ENCODE assay signal across 8 mouse cellular contexts in the genomic region with DNA sequence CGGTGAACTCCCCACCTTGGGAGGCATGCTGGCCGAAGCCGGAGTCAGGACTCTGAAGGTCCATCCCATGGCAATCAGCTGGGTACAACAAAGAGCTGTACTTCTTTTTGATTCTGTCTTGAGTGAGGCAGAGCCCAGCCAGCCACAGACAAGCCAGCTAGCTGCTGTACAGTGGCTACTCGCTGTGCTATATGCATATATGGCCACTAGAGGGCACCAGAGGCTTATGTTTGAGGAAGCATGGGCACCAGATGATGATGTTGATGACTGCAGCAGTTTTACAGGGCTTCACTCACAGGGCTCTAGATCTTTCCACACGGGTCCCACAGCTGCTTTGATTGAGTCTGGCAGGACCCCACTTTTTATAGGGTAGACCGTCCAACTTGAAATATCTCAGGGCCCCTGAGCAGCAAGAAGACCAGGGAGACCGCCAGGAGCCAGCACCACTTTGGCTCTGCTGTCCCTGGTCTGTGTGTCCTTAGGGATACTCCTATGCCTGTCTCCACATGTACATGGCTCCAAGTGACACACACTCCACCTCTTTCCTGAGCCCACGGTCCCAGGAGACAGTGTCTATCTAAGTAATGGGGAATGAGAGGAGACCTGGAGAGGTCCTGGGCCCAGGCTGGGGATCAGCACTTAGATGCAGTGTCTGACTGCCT. TPM values are rescaled to one million over a fixed set of nuclear protein-coding genes. Genes with fewer than 3 reads are reported as not detected.
DNase-seq lines count a peak whose midpoint lies in the region; ATAC-seq lines count a peak whose summit lies in the region.

No protein-coding gene starts in this region.

- 27% methylated on average over 8 of the region's 8 CpGs for WGBS in hindbrain, embryonic 15.5 days

- H3K27ac ChIP-seq in hindbrain, embryonic 15.5 days (replicated peaks): no peak overlapping the region

- ATAC-seq in hindbrain, embryonic 15.5 days (ENCODE audit: low FRiP score, low read depth): peak; percentile 86

- peak; percentile 72 for DNase-seq in T-cell, adult 2 months (ENCODE audit: low spot score)
- DNase-seq in cerebellum, postnatal 14 days: peak; percentile 94 to 95
- peak; percentile 59 to 89 for DNase-seq in frontal cortex, postnatal 14 days (ENCODE audit: low spot score in 2 of 2)
- peak; percentile 75 to 90 for DNase-seq in layer of hippocampus, postnatal 25 days (ENCODE audit: extremely low spot score in 1 of 2, low spot score in 1 of 2)
- DNase-seq in lung, postnatal 4 days: peak; percentile 72 to 88
- DNase-seq in right cerebral cortex, adult 2 months (ENCODE audit: low spot score in 2 of 2): peak; percentile 89 to 94
- DNase-seq in urinary bladder, adult 2 months (ENCODE audit: low spot score): peak; percentile 49

- peaks cover 74% of the 10 kb centered on the region for H3K27me3 ChIP-seq in hindbrain, embryonic 15.5 days

- no peak overlapping the region for H3K4me3 ChIP-seq in hindbrain, embryonic 15.5 days

- no peaks in the 10 kb centered on the region for H3K36me3 ChIP-seq in hindbrain, embryonic 15.5 days

- H3K9me3 ChIP-seq in hindbrain, embryonic 15.5 days: no peaks in the 10 kb centered on the region

- H3K4me2 ChIP-seq in hindbrain, embryonic 15.5 days: no peak overlapping the region

- H3K4me1 ChIP-seq in hindbrain, embryonic 15.5 days (replicated peaks): no peaks in the 10 kb centered on the region

- no peak overlapping the region for H3K9ac ChIP-seq in hindbrain, embryonic 15.5 days

RNA-seq across cellular contexts. Expression of a gene that starts 13.0 kb away (rescaled TPM):
- 9.8 and 10.3 TPM in 2 replicates for polyA plus RNA-seq in hindbrain, embryonic 15.5 days (2015; fragmentation: Nextera tagmentation; extraction: Ambion mirVana)
- 10 to 100 TPM; 17.7 to 20.8 TPM for total RNA-seq in layer of hippocampus, postnatal 25 days (2021)
- 34.7 and 39.5 TPM in 2 replicates for polyA plus RNA-seq in urinary bladder, adult 2 months (2012; rRNA removed)
